Mouse (Mus musculus) urinary bladder, postnatal 4 days (tissue): ENCODE data around the gene Wdr18.
"Not testable (repeated sequence)": the region's sequence is repeated elsewhere in the genome, so short reads cannot be mapped to it uniquely, and the experiment has no call there.

Source experiments
- DNase-seq, 2 experiments: peaks; one replicate each; pipeline ENCODE4 v3.0.0; 2021 to 2022; ENCODE audit warnings: low spot score in 2 of 2

The Wdr18 gene

GRCm38 (mm10) chr10:79946752-79947322, 13.1 kb upstream of the Wdr18 start:
- no peak for DNase-seq

GRCm38 (mm10) chr10:79947502-79947901, 12.4 kb upstream of the Wdr18 start:
- no peak for DNase-seq

GRCm38 (mm10) chr10:79949873-79950272, 10.1 kb upstream of the Wdr18 start:
- no peak for DNase-seq

GRCm38 (mm10) chr10:79950661-79951060, 9.3 kb upstream of the Wdr18 start:
- no peak for DNase-seq

GRCm38 (mm10) chr10:79953946-79954345, 6.0 kb upstream of the Wdr18 start:
- no peak for DNase-seq

GRCm38 (mm10) chr10:79955691-79956090, 4.3 kb upstream of the Wdr18 start:
- DNase-seq = no peak

GRCm38 (mm10) chr10:79956643-79957154, 3.3 kb upstream of the Wdr18 start:
- DNase-seq = no peak

GRCm38 (mm10) chr10:79958140-79958816, 1.7 kb upstream of the Wdr18 start:
- DNase-seq = peak; percentile 69 to 86

GRCm38 (mm10) chr10:79959412-79959811, 540 bp upstream of the Wdr18 start:
- not testable (repeated sequence) for DNase-seq

GRCm38 (mm10) chr10:79960671-79961294, 831 bp downstream of the Wdr18 start:
- no peak for DNase-seq

- no peak for DNase-seq
These were observed 4.8 kb downstream of the Wdr18 start for GRCm38 (mm10) chr10:79964727-79965126.

- DNase-seq = no peak
These were observed 5.4 kb downstream of the Wdr18 start for GRCm38 (mm10) chr10:79965325-79965724.

GRCm38 (mm10) chr10:79966886-79967400, 7.0 kb downstream of the Wdr18 start:
- DNase-seq = no peak

GRCm38 (mm10) chr10:79968181-79968580, 8.2 kb downstream of the Wdr18 start:
- DNase-seq = no peak

GRCm38 (mm10) chr10:79969124-79969568, 9.2 kb downstream of the Wdr18 start:
- no peak for DNase-seq

- no peak for DNase-seq
These were observed 10.6 kb downstream of the Wdr18 start, which contains the start of gene Grin3b for GRCm38 (mm10) chr10:79970415-79971182. TSS of gene Grin3b (plus strand) at chr10:79970715.

GRCm38 (mm10) chr10:79971183-79971497, 11.2 kb downstream of the Wdr18 start:
- no peak for DNase-seq

GRCm38 (mm10) chr10:79972831-79973230, 12.9 kb downstream of the Wdr18 start:
- no peak for DNase-seq

- no peak for DNase-seq
These were observed 14.1 kb downstream of the Wdr18 start for GRCm38 (mm10) chr10:79974087-79974486.

GRCm38 (mm10) chr10:79974668-79975067, 14.7 kb downstream of the Wdr18 start:
- no peak for DNase-seq

- DNase-seq = no peak
These were observed 16.2 kb downstream of the Wdr18 start for GRCm38 (mm10) chr10:79976071-79976721.
